Mouse (Mus musculus): Measurements from ENCODE around the gene Dnajc5g. TPM values are rescaled to one million over a fixed set of nuclear protein-coding genes. Genes with fewer than 3 reads are reported as not detected.

The Dnajc5g gene
- polyA plus RNA-seq, 1 experiment from 2014 or later: not detected

- H3K9me3 ChIP-seq (replicated peaks): no peaks in the 10 kb centered on the region
- peak within 1 kb of the TSS; percentile 77 for H3K9ac ChIP-seq (replicated peaks)
- WGBS: under 1% methylated on average over 19 of the region's 19 CpGs
- H3K36me3 ChIP-seq: peaks cover 32% of the 10 kb centered on the region
- peak within 1 kb of the TSS; percentile 67 for H3K4me3 ChIP-seq (replicated peaks)
- peak within 1 kb of the TSS; percentile 79 for H3K27ac ChIP-seq (replicated peaks)
- H3K27me3 ChIP-seq (replicated peaks): no peaks in the 10 kb centered on the region
- H3K4me2 ChIP-seq: peak within 1 kb of the TSS; percentile 92
- peak; percentile 95 for ATAC-seq (ENCODE audit: low FRiP score)
- H3K4me1 ChIP-seq: peaks cover 15% of the 10 kb centered on the region
Observed at GRCm38 (mm10) chr5:31154152-31154553, 48.1 kb downstream of the Dnajc5g start, which contains the start of gene Mpv17. TSS of gene Mpv17 (minus strand) at chr5:31154251.

Other genes with a start within 250 kb of the Dnajc5g start
- gene Tmem214, start 238.3 kb upstream of the Dnajc5g start, polyA plus RNA-seq (2015; fragmentation: Nextera tagmentation; extraction: Ambion mirVana): 69.9 and 71.2 TPM in 2 replicates
- gene Agbl5, start 217.6 kb upstream of the Dnajc5g start, polyA plus RNA-seq (2015; fragmentation: Nextera tagmentation; extraction: Ambion mirVana): 18.9 and 21.1 TPM in 2 replicates
- gene Ost4, start 198.5 kb upstream of the Dnajc5g start, polyA plus RNA-seq (2015; fragmentation: Nextera tagmentation; extraction: Ambion mirVana): 244 and 282 TPM in 2 replicates
- gene Emilin1, start 192.9 kb upstream of the Dnajc5g start, polyA plus RNA-seq (2015; fragmentation: Nextera tagmentation; extraction: Ambion mirVana): 24.5 and 52.1 TPM in 2 replicates
- 12.7 and 17.0 TPM in 2 replicates for gene Khk, start 184.9 kb upstream of the Dnajc5g start, polyA plus RNA-seq (2015; fragmentation: Nextera tagmentation; extraction: Ambion mirVana)
- 68.9 and 80.2 TPM in 2 replicates for gene Cgref1, start 160.7 kb upstream of the Dnajc5g start, polyA plus RNA-seq (2015; fragmentation: Nextera tagmentation; extraction: Ambion mirVana)
- gene Preb, start 145.9 kb upstream of the Dnajc5g start, polyA plus RNA-seq (2015; fragmentation: Nextera tagmentation; extraction: Ambion mirVana): 124 and 125 TPM in 2 replicates
- 0.13 TPM in 1 of 2 replicates, not detected in the other for gene Tcf23, start 137.6 kb upstream of the Dnajc5g start, polyA plus RNA-seq (2015; fragmentation: Nextera tagmentation; extraction: Ambion mirVana)
- 173 and 179 TPM in 2 replicates for gene Atraid, start 58.0 kb upstream of the Dnajc5g start, polyA plus RNA-seq (2015; fragmentation: Nextera tagmentation; extraction: Ambion mirVana)
- 16.7 and 17.8 TPM in 2 replicates for gene Slc5a6, start 57.4 kb upstream of the Dnajc5g start, polyA plus RNA-seq (2015; fragmentation: Nextera tagmentation; extraction: Ambion mirVana)
- 11.6 and 13.5 TPM in 2 replicates for gene Cad, start 51.5 kb upstream of the Dnajc5g start, polyA plus RNA-seq (2015; fragmentation: Nextera tagmentation; extraction: Ambion mirVana)
- gene Slc30a3, start 2.0 kb downstream of the Dnajc5g start, polyA plus RNA-seq (2015; fragmentation: Nextera tagmentation; extraction: Ambion mirVana): 44.9 and 55.5 TPM in 2 replicates
- gene Trim54, start 10.4 kb downstream of the Dnajc5g start, polyA plus RNA-seq (2015; fragmentation: Nextera tagmentation; extraction: Ambion mirVana): 0.33 and 1.5 TPM in 2 replicates
- gene Ucn, start 32.5 kb downstream of the Dnajc5g start, polyA plus RNA-seq (2015; fragmentation: Nextera tagmentation; extraction: Ambion mirVana): 0.41 TPM in 1 of 2 replicates, not detected in the other
- 57.4 and 58.0 TPM in 2 replicates for gene Mpv17, start 48.0 kb downstream of the Dnajc5g start, polyA plus RNA-seq (2015; fragmentation: Nextera tagmentation; extraction: Ambion mirVana)
- gene Gm29609, start 73.6 kb downstream of the Dnajc5g start, polyA plus RNA-seq (2015; fragmentation: Nextera tagmentation; extraction: Ambion mirVana): 1.5 and 1.9 TPM in 2 replicates
- 54.0 and 61.9 TPM in 2 replicates for gene Gtf3c2, start 73.9 kb downstream of the Dnajc5g start, polyA plus RNA-seq (2015; fragmentation: Nextera tagmentation; extraction: Ambion mirVana)
- gene Snx17, start 86.9 kb downstream of the Dnajc5g start, polyA plus RNA-seq (2015; fragmentation: Nextera tagmentation; extraction: Ambion mirVana): 111 and 120 TPM in 2 replicates
- 86.8 and 90.4 TPM in 2 replicates for gene Eif2b4, start 87.1 kb downstream of the Dnajc5g start, polyA plus RNA-seq (2015; fragmentation: Nextera tagmentation; extraction: Ambion mirVana)
- gene Zfp513, start 96.0 kb downstream of the Dnajc5g start, polyA plus RNA-seq (2015; fragmentation: Nextera tagmentation; extraction: Ambion mirVana): 14.2 and 14.9 TPM in 2 replicates
- 167 and 173 TPM in 2 replicates for gene Ppm1g, start 114.4 kb downstream of the Dnajc5g start, polyA plus RNA-seq (2015; fragmentation: Nextera tagmentation; extraction: Ambion mirVana)
- 166 and 168 TPM in 2 replicates for gene Nrbp1, start 134.6 kb downstream of the Dnajc5g start, polyA plus RNA-seq (2015; fragmentation: Nextera tagmentation; extraction: Ambion mirVana)
- 0.36 and 0.51 TPM in 2 replicates for gene Gm9970, start 134.9 kb downstream of the Dnajc5g start, polyA plus RNA-seq (2015; fragmentation: Nextera tagmentation; extraction: Ambion mirVana)
- gene Krtcap3, start 145.4 kb downstream of the Dnajc5g start, polyA plus RNA-seq (2015; fragmentation: Nextera tagmentation; extraction: Ambion mirVana): 3.0 and 11.2 TPM in 2 replicates
- 28.9 and 30.4 TPM in 2 replicates for gene Ift172, start 184.8 kb downstream of the Dnajc5g start, polyA plus RNA-seq (2015; fragmentation: Nextera tagmentation; extraction: Ambion mirVana)
- 102 and 129 TPM in 2 replicates for gene Fndc4, start 189.8 kb downstream of the Dnajc5g start, polyA plus RNA-seq (2015; fragmentation: Nextera tagmentation; extraction: Ambion mirVana)
- gene Gckr, start 191.2 kb downstream of the Dnajc5g start, polyA plus RNA-seq (2015; fragmentation: Nextera tagmentation; extraction: Ambion mirVana): 0.10 and 0.24 TPM in 2 replicates

Data from neural tube, embryonic 15.5 days (tissue).